Mouse (Mus musculus) embryonic fibroblast, embryonic 13.5 days (primary cell): Measurements from ENCODE around the gene Hebp1. TPM values are rescaled to one million over a fixed set of nuclear protein-coding genes. Genes with fewer than 3 reads are reported as not detected.

Experiments
- H3K27ac ChIP-seq: 2 replicates; pipeline ENCODE4 v1.5.1; 2012; ENCODE audit warnings: low read length, control low read depth, inconsistent platforms; ENCODE audit not compliant: insufficient read depth
- H3K4me1 ChIP-seq: 2 replicates; pipeline ENCODE4 v1.6.1; 2011; ENCODE audit warnings: low read length; ENCODE audit not compliant: control insufficient read depth, insufficient read depth
- H3K4me3 ChIP-seq: 2 replicates; pipeline ENCODE4 v1.5.1; 2011; ENCODE audit warnings: mild to moderate bottlenecking, control low read depth, low read length; ENCODE audit not compliant: insufficient read depth
- CTCF ChIP-seq: IDR thresholded peaks from 2 replicates; pipeline ENCODE4 v1.5.1; 2011; ENCODE audit warnings: mild to moderate bottlenecking, control low read depth, low read length, moderate library complexity, borderline replicate concordance; ENCODE audit not compliant: insufficient read depth
- POLR2A ChIP-seq: IDR thresholded peaks from 2 replicates; pipeline ENCODE4 v1.6.1; 2011; ENCODE audit warnings: low read depth, mild to moderate bottlenecking, control low read depth, low read length, moderate library complexity
- polyA plus RNA-seq: library from polyadenylated mRNA; stranded (reverse); fragments of >200 nt; gene quantifications from 2 replicates; pipeline ENCODE4 v1.2.4, GENCODE M21; 2011; ENCODE audit warnings: low read depth; ENCODE audit not compliant: missing spikeins, insufficient read length

The Hebp1 gene
- polyA plus RNA-seq, 1 experiment = 41.7 TPM

DNA sequence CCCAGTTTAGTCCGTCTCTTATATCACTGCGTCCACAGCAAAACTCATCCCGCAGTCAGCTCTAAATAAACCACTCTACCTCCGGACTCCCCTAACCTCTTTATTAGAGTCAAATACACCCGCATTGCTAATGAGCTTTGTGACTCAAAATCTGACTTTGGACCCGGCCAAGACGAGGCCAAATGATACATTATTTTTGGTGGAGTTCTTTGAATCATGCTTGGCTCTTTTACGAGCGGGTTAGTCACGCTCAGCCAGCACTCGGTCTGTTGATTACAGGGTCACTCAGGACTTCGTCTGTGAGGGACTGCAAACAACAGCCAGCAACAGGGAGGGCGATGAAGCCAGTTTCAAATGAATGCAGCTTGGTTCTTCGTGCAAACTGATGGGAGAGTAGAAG lies 59.1 kb downstream of the Hebp1 start:
- Histone ChIP-seq H3K4me3 (no peak overlapping the region), H3K4me1 (peaks cover 14% of the 10 kb centered on the region), H3K27ac (peak overlapping the region; percentile 78)
- TF ChIP-seq CTCF (no peak), POLR2A (no peak)

DNA sequence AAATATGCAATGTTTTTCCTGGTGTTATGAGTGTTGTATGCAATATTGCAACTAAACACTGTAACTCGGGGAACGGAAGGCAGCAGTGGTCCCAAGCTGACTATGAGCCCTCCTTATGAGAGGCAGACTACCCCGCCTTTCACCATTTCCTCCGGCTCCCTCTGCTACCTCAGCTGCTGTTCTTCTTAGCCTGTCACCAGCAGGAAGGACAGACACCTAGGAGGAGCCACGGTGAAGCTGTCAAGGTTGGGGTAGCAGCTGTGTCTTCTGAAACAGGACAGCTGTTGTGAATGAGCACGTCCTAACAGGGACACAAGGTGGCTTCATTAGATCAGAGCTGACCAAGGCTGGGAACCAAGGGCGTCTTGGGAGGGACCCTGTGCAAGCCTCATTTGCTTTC lies 59.6 kb downstream of the Hebp1 start:
- Histone ChIP-seq H3K27ac (peak overlapping the region; percentile 24), H3K4me3 (no peak overlapping the region), H3K4me1 (peaks cover 14% of the 10 kb centered on the region)
- TF ChIP-seq CTCF (no peak), POLR2A (no peak)

DNA sequence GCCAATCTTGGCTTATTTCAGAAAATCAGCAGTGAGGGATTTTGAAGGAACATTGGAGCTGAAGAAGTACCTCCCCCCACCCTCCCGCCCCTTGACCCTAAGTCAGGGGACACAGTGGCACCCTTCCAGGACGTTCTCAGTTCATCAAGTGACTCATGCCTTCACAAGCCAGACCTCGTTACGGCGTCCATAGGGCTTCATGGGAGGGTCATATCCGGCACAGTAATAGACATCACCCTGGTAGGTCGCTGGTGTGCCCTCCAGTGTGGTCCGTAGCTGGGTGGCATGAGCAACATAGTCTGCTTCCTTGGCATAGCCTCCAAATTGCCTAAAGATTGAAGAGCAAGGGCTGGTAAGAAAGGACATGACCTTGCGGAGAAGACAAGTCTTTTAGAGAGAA lies 60.1 kb downstream of the Hebp1 start:
- Histone ChIP-seq H3K4me3 (no peak overlapping the region), H3K27ac (peak overlapping the region; percentile 24), H3K4me1 (peaks cover 14% of the 10 kb centered on the region)
- no peak for TF ChIP-seq POLR2A
- no peak for TF ChIP-seq CTCF

DNA sequence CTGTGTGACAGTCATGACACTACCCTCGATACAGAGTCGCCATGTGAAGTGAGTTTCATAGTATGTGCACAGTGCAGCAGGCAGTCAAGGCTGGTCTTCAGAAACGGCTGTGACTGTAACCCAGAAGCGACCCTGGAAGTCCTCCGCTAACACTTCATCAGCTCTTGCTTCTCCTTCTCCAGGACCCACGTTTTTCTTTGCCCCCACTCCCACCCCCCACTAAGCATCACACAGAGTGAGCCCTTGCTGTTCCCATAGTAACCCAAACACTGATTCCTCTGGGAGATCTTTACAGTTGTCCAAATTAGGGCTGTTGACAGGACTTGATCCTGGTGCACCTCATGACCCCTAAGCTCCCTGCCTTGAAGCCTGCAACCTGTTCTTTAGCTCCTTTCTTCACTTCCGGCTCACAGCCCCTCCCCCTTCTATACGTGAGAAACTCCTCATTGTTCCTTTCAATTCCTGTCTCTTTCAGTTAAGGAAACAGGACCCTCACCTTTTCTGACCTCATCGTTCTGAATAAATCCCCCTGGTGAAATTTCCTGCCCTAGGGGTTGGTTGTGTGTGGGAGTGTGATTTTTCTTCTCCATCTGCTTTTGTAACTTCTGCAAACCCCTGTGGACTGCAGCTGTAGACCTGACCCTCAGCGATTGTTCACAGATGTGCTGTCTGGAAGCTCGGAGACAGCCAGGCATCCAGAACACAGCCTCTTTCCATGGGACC lies 61.2 kb downstream of the Hebp1 start:
- H3K27ac ChIP-seq = 0 out of 2 replicates have a peak overlapping the region, but pooled peaks have one; percentile 23
- peaks cover 10% of the 10 kb centered on the region for H3K4me1 ChIP-seq
- TF ChIP-seq POLR2A = no peak
- no peak for TF ChIP-seq CTCF
- no peak overlapping the region for H3K4me3 ChIP-seq

GRCm38 (mm10) chr6:135135735-135136134 lies 62.1 kb downstream of the Hebp1 start:
- H3K4me3 ChIP-seq = no peak overlapping the region
- H3K27ac ChIP-seq = no peak overlapping the region; the same call in 1 of the 2 replicates
- H3K4me1 ChIP-seq = peaks cover 7% of the 10 kb centered on the region; the same call in 1 of the 2 replicates
- no peak for TF ChIP-seq POLR2A

DNA sequence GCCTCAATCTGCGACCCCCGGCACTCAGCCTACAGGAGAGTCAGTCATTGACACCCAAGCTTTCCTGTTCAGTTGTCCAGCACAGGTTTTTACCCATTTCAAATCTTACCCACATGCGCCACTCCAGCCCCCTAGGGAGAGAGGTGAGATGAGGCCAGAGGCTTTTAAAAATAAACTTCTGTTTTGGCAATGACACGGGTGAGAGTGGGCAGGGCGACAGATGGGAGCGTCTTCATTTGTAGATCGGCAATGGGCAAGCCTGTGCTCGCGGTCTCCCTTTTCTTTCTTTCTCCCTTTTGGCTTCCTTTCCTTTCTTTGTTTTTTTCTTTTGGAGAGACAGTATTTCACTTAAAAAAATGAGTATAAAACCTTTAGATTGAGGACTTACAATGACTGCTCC lies 64.3 kb downstream of the Hebp1 start:
- TF ChIP-seq POLR2A = no peak
- TF ChIP-seq CTCF = no peak
- no peak overlapping the region for H3K4me3 ChIP-seq
- no peak overlapping the region for H3K27ac ChIP-seq
- H3K4me1 ChIP-seq = 0 out of 2 replicates have a peak, but pooled peaks cover 4% of the 10 kb centered on the region

- Histone ChIP-seq H3K4me3 (no peak overlapping the region), H3K27ac (no peak overlapping the region), H3K4me1 (0 out of 2 replicates have a peak, but pooled peaks cover 4% of the 10 kb centered on the region)
- TF ChIP-seq CTCF (no peak), POLR2A (no peak)
Observed at GRCm38 (mm10) chr6:135133086-135133485, 64.7 kb downstream of the Hebp1 start.

GRCm38 (mm10) chr6:135124755-135125380 lies 73.0 kb downstream of the Hebp1 start:
- TF ChIP-seq POLR2A (no peak), CTCF (no peak)
- H3K27ac ChIP-seq = no peak overlapping the region
- H3K4me3 ChIP-seq = no peak overlapping the region
- H3K4me1 ChIP-seq = no peaks in the 10 kb centered on the region

DNA sequence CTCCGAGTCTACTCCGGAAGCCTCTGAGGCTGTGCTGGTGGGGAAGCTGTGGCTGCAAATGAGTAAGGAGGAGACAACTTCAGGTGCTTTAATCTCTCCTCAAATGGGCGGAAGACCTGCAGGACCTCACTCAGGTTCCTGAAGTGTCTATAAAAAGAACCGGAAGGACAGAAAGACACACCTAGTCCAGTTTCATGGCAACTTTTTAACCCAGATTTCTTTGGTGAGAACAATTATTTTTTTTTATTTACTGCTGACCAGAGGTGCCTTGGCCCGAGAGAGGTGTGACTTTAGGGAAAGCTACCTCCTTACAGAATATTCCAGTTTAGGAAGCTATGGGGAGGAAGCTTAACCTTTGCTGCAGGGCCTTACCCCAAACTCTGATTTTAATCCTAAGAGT lies 79.6 kb downstream of the Hebp1 start, which contains the start of gene Gprc5d:
Gene Gprc5d (minus strand): TSS at position 101 of the 400 bp plus-strand sequence.
- Histone ChIP-seq H3K27ac (no peak within 1 kb of the TSS), H3K4me1 (peaks cover 2% of the 10 kb centered on the region; the same call in 1 of the 2 replicates), H3K4me3 (no peak within 1 kb of the TSS)
- TF ChIP-seq CTCF = no peak

DNA sequence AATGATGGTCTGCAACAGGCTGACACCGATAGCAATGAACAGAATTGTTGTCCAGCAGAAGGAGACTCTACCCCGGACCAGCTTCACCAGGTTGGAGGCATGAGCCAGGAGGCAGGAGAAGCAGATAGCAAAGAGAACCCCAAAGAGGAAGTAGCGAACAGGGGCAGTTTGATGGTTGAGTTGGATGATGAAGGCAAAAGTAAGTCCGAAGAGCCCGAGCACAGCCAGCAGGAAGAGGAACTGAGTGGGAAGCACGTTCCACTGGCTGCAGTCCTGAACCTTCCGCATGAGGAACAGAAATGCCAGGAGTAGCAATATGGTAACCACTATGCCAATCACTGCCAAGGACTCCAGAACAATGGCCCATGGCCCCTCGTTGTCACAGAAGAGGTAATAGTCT lies 81.3 kb downstream of the Hebp1 start:
- Histone ChIP-seq H3K27ac (no peak overlapping the region), H3K4me1 (peaks cover 4% of the 10 kb centered on the region; the same call in 1 of the 2 replicates), H3K4me3 (no peak overlapping the region)
- TF ChIP-seq CTCF (no peak), POLR2A (no peak)
